Mouse (Mus musculus) E14TG2a.4 (cell line): Measurements from ENCODE around the gene LTO1.

Experiments used
- H3K27me3 ChIP-seq: 2 replicates; pipeline ENCODE4 v1.6.1; 2014; ENCODE audit warnings: low read length, control low read depth; ENCODE audit not compliant: insufficient read depth
- H3K36me3 ChIP-seq: 2 replicates; pipeline ENCODE4 v1.6.1; 2014; ENCODE audit warnings: low read length, control low read depth; ENCODE audit not compliant: insufficient read depth
- H3K4me1 ChIP-seq: replicated peaks from 2 replicates; pipeline ENCODE4 v1.6.1; 2014; ENCODE audit warnings: low read depth, low read length, control low read depth
- H3K4me3 ChIP-seq: replicated peaks from 2 replicates; pipeline ENCODE4 v1.5.1; 2014; ENCODE audit warnings: mild to moderate bottlenecking, low read length
- H3K9me3 ChIP-seq: 2 replicates; pipeline ENCODE4 v1.6.1; 2014; ENCODE audit warnings: low read length, control low read depth
- CTCF ChIP-seq: conservative IDR thresholded peaks from 2 replicates; pipeline ENCODE4 v1.5.1; 2014; ENCODE audit warnings: low read length
- NANOG ChIP-seq: IDR thresholded peaks from 2 replicates; pipeline ENCODE4 v1.6.1; 2014; ENCODE audit warnings: borderline replicate concordance, low read length, mixed read lengths
- POU5F1 ChIP-seq: IDR thresholded peaks from 2 replicates; pipeline ENCODE4 v1.6.1; 2014; ENCODE audit warnings: low read length, borderline replicate concordance

Gene LTO1

DNA sequence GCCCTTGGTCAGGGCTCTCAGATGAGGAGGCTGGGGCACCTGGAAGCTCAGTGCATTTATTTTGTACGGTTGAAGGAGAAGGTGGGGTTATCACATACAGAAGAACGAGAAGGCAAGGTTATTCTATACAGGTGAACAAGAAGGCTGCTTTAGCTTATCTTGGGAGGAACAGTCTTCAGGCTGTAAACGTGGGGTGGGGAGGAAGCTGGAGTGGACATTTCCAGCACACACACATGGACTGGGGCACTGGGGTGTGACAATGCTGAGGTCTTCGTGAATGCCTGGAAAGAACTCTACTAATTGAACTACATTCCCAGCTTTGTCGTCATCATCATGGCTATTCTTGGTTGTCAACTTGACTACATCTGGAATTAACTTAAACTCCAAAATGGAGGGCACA is 51.0 kb downstream of the LTO1 start:
- no peaks in the 10 kb centered on the region for H3K9me3 ChIP-seq
- H3K27me3 ChIP-seq, result peaks cover 18% of the 10 kb centered on the region
- no peaks in the 10 kb centered on the region for H3K36me3 ChIP-seq
- TF ChIP-seq NANOG (no peak), POU5F1 (no peak), CTCF (no peak)
- 0 out of 2 replicates have a peak, but pooled peaks cover under 1% of the 10 kb centered on the region for H3K4me1 ChIP-seq
- no peak overlapping the region for H3K4me3 ChIP-seq

- Histone ChIP-seq H3K4me3 (no peak overlapping the region), H3K27me3 (peaks cover 13% of the 10 kb centered on the region), H3K9me3 (no peaks in the 10 kb centered on the region), H3K4me1 (peaks cover 11% of the 10 kb centered on the region), H3K36me3 (no peaks in the 10 kb centered on the region)
- TF ChIP-seq POU5F1 (no peak), CTCF (no peak), NANOG (no peak)
Measured at GRCm38 (mm10) chr7:144970997-144971768, 56.3 kb downstream of the LTO1 start.

DNA sequence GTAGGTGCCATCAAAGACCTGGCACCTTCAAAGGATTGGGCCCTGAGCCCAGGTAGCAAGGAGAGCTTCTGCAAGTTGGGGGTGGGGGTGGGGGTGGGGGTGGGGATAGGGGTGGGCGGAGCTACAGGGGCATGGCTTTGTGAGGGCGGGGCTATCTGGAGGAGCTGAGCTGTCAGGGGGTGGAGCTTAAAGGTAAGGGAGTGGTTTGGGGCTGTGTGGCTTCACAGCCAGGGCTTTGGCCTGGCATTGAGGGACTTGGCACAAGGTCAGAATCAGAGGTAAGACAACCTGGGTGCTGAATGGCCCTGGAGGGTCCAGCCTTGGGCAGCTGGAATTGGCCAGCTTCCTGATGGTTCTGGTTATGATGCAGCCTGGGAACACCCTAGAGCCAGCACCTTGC is 56.9 kb downstream of the LTO1 start:
- TF ChIP-seq CTCF (no peak), POU5F1 (no peak), NANOG (no peak)
- H3K9me3 ChIP-seq, result no peaks in the 10 kb centered on the region
- peaks cover 13% of the 10 kb centered on the region for H3K27me3 ChIP-seq
- peaks cover 11% of the 10 kb centered on the region for H3K4me1 ChIP-seq
- H3K36me3 ChIP-seq, result no peaks in the 10 kb centered on the region
- no peak overlapping the region for H3K4me3 ChIP-seq

GRCm38 (mm10) chr7:144973461-144973860 is 58.6 kb downstream of the LTO1 start:
- Histone ChIP-seq H3K4me1 (peaks cover 11% of the 10 kb centered on the region), H3K27me3 (peaks cover 7% of the 10 kb centered on the region), H3K36me3 (no peaks in the 10 kb centered on the region), H3K4me3 (no peak overlapping the region), H3K9me3 (peaks cover 1% of the 10 kb centered on the region)
- TF ChIP-seq POU5F1 (no peak), NANOG (no peak), CTCF (no peak)

- no peaks in the 10 kb centered on the region for H3K36me3 ChIP-seq
- no peaks in the 10 kb centered on the region; the same call in 1 of the 2 replicates for H3K27me3 ChIP-seq
- TF ChIP-seq NANOG, result no peak
- TF ChIP-seq POU5F1, result no peak
- no peak for TF ChIP-seq CTCF
- H3K9me3 ChIP-seq, result peaks cover 9% of the 10 kb centered on the region
- H3K4me1 ChIP-seq, result 0 out of 2 replicates have a peak, but pooled peaks cover 4% of the 10 kb centered on the region
- no peak overlapping the region for H3K4me3 ChIP-seq
Measured at GRCm38 (mm10) chr7:144977121-144977520, 62.2 kb downstream of the LTO1 start.

DNA sequence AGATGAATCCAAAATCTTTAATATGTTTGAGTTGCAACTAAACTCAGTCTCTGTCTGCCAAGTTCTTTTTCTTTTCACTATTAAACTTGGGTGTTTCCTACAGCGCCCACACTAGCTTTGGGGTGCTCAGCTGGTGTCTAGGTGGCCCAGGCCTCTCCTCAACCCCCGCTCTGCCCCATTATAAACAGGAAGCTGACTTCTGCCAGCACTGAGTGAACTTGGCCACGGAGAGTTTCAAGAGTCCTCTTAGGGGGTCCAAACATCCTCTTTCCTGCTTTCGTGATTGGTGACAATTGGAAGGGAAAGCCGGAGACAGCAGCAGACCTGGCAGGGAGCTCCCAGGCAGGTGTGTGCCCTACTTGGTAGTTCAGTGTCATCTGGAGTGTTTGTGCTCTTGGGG is 64.9 kb downstream of the LTO1 start:
- H3K27me3 ChIP-seq, result no peaks in the 10 kb centered on the region; the same call in 1 of the 2 replicates
- no peak overlapping the region for H3K4me3 ChIP-seq
- TF ChIP-seq CTCF (no peak), NANOG (no peak), POU5F1 (no peak)
- H3K4me1 ChIP-seq, result peaks cover 11% of the 10 kb centered on the region
- peaks cover 9% of the 10 kb centered on the region for H3K9me3 ChIP-seq
- H3K36me3 ChIP-seq, result no peaks in the 10 kb centered on the region
